Mouse (Mus musculus) C2C12 (cell line): ENCODE results near the gene Serpinb1b.

Experiments used
- CEBPB ChIP-seq: IDR thresholded peaks from one replicate; pipeline ENCODE4 v1.6.1; 2011; ENCODE audit warnings: low read depth, mild to moderate bottlenecking, control low read depth, moderate library complexity
- CTCF ChIP-seq: IDR thresholded peaks from one replicate; pipeline ENCODE4 v1.5.1; 2011; ENCODE audit not compliant: control insufficient read depth, insufficient read depth, insufficient read length
- FOSL1 ChIP-seq: IDR thresholded peaks from one replicate; pipeline ENCODE4 v1.8.0; 2011; ENCODE audit warnings: mild to moderate bottlenecking, low read length; ENCODE audit not compliant: poor library complexity, insufficient read depth, severe bottlenecking
- MAX ChIP-seq: IDR thresholded peaks from one replicate; pipeline ENCODE4 v1.6.1; 2011; ENCODE audit warnings: mild to moderate bottlenecking, control low read depth

DNA sequence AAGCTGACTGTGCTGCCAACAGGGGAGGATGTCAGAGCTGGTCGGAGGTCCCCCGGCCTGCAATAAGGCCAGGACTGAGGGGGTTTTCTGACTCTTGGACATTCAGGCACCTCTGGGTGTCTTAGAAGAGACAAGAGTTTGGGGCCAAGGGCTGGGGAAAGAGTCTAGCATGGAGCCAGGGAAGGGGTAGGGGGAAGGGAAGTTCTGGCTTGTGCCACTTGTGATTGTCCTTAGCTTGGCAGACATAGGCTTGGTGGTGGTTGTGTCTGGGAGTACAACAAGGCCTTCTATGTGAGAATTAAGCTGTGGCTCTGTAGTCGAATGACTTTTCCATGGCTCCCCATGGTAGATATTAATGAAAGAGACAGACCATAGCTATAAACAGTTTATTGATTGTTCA lies 34.8 kb upstream of the Serpinb1b start:
- no peak for TF ChIP-seq CTCF
- TF ChIP-seq CEBPB: no peak
- TF ChIP-seq FOSL1: no peak
- no peak for TF ChIP-seq MAX
